Mouse (Mus musculus) CD8-positive naive resting alpha-beta T cell, adult 2 months (primary cell): ENCODE data around the gene Gm5580.
"Not testable (repeated sequence)": the region's sequence is repeated elsewhere in the genome, so short reads cannot be mapped to it uniquely, and the experiment has no call there.

Experiments used
- DNase-seq, 2 experiments: peaks; one replicate each; pipeline ENCODE4 v3.0.0; 2022; ENCODE audit warnings: low read depth in 2 of 2, low spot score in 2 of 2

Gene Gm5580

DNA sequence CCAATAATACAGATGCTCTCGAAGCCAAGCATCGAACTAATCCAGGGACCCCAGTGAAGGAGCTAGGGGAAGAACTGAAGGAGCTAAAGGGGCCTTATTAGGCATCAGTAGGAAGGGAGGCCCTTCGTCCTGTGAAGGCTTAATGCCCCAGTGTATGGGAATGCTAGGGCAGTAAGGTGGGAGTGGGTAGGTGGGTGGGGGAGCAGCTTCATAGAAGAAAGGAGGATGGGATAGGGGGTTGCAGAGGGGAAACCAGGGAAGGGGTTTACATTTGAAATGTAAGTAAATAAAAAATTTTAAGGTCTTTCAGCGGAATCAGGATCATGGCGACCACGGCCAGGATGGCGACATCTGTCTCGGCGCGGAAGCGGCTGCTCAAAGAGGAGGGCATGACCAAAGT is at the start of gene Gm5580:
Gm5580 (plus strand) TSS at position 301 of the 400 bp plus-strand sequence.
- DNase-seq: not testable (repeated sequence)

DNA sequence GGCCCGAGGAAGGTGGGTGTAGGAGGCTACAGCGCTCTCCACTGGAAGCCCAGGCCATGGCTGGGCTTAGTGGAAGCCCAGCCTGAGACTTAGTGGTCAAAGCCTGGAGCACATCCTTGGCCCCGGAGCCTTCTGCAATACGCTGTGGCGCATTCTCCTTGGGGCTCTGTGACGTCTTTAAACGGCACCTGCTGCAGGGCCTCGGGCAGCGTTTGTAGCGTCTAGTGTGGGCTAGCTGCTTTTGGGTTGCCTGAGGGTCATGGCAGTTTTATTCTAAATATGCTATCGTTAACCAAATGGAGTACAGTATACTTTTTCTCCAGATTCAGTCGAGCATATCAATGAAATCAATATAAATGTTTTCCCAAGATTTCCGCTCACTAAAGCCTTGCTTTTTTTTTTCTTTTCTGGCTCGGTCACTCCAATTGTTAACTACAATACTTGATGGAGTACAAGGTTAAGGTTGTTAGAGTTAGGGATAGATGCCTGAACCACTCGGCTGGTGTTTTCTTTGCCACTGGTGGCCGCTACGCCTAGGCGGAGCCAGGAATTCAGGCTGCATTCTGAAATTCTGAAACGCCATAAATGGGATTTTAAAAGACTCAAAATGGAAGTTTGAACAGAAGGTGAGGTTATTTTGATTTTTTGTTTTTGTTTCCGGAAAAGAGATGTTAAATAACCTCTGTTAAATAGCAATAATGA is 44.5 kb upstream of the Gm5580 start, which contains the start of gene Olfr212:
Olfr212 (plus strand) TSS at position 215 of the 702 bp plus-strand sequence.
- not testable (repeated sequence) for DNase-seq

DNA sequence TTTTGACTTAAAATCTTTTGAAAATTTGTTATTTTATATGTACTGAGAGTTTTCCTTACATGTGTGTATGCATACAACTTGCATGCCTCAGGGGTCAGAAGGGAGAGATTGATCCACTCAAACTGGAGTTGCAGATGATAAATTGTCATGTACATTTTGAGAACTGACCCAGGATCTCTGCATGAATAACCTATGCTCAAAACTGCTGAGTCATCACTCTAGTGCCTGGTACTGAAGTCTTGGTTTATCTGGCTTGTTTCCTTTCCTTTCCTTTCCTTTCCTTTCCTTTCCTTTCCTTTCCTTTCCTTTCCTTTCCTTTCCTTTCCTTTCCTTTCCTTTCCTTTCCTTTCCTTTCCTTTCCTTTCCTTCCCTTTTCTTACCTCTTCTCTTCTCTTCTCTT is 36.1 kb upstream of the Gm5580 start:
- no peak for DNase-seq

DNA sequence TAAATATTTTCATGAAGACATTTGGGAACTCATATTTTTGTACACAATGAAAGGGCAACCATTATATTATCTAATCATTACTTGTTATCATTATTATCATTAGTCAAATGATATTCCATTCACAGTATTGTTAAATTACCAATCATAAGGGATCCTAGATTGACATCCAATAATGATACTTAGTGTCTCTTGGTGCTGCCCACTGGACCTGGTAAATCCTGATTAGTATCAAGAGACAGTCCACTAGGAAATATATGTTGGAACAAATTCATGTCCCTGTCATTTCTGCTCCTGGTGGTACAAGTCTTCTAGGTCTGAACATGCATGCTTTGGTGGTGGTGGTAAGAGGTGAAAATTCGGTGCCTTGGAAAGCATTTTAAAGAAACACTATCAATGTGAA is 12.8 kb upstream of the Gm5580 start, which contains the start of gene Olfr213:
Olfr213 (plus strand) TSS at position 301 of the 400 bp plus-strand sequence.
- no peak for DNase-seq

DNA sequence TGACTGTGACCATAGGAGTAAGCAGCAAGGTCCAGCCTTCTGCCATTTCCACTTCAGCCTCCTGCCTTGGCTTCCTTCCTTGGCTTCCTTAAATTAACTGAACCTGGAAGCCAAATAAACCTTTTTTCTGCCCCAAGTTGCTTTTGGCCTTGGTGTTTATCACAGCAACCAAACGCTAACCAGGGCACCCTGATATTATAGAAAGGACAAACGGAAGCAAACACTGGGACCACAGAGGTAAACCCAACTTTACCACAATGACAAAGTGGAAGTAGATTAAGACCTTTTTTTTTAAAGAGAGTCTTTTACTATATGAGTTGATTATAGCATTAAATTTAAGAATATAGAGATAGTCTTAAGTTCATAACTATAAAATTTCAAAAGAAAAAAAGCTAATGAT is 8.4 kb upstream of the Gm5580 start:
- no peak for DNase-seq

DNA sequence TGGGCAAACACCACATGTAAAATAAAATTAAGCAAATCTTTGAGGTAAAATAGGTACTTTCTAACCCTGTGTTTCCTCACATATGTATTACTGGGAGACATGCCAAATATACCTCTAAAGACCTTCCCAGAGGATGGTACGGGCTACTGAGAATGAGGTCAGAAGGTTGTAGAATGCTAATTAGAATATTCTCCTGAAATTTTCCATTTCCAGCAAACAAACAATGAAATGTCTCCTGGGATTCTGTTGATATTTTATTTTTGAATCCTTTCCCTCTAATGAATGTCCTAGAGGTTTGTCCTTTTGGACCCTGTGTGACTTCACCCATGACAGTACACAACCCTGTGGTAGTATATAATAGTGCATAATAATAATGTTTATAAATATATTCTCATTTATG is 3.0 kb downstream of the Gm5580 start, which contains the start of gene Olfr214:
Olfr214 (plus strand) TSS at position 301 of the 400 bp plus-strand sequence.
- DNase-seq: no peak

DNA sequence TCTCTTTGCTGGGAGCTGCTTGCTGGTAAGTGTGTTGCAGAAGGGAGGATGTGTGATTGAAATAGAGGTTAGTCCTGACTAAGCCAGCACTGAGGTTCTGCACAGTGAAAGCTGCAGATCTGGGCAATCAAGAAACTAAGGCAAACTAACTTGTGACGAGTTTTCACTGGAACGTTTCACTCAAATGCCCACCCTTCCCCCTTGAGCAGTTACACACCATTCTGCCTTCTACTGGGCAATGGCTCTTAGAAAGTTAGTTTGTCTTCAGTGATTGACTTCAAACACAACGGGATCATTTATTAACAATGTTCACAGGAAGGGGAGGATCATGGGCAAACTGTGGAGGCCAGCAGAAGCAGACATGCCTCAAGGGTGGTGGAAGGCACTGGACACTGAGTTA is 4.0 kb downstream of the Gm5580 start:
- DNase-seq: no peak

DNA sequence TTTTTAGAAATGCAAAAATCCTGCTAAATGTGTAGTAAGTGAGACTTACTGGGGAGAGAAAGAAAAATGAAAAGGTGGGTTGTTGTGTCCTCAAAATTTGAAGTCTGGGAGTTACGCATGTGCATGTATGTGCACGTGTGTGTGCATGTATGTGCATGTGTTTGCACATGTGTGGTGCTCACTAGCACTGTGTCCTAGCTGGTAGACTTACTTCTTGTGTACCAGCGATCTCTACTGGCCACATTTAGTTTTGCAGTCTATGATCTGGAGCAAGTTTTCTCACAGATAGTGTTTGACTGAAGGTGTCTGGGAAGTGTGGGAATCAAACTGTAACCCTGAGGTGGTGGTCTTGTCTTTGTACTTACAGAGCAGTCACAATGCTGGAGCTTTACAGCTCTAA is 18.9 kb downstream of the Gm5580 start:
- no peak for DNase-seq

DNA sequence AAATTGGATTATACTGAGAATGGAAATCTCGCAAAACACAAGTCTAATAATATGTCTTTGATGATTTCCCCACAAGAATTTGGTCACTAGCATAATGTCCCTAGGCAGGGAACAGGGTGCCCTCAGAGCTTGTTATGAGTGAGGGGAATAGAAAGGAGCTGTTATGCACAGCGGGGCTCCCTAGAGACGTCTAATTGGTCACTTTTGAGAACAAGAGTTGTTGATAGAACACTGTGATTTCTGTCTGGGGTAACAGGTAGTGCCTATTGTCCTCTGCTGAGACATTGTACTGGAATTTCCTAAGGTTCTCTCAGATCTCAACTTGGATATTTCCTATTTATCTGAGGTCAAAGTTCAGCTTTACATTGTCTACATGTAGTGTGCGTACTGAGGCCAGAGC is 33.2 kb downstream of the Gm5580 start, which contains the start of gene Olfr215:
Olfr215 (minus strand) TSS at position 101 of the 400 bp plus-strand sequence.
- no peak for DNase-seq

DNA sequence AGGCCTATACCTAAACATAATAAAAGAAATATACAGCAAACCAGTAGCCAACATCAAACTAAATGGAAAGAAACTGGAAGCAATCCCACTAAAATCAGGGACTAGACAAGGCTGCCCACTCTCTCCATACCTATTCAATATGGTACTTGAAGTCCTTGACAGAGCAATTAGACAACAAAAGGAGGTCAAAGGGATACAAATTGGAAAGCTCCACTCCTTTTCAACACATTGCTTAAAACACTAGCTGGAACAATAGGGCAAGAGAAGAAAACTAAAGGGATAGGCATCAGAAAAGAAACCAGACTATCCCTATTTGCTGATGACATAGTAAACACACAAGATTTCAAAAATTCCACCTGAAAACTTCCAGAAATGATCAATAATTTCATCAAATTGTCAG is 50.0 kb downstream of the Gm5580 start:
- DNase-seq: not testable (repeated sequence)
